Mouse (Mus musculus): ENCODE data around the gene Csf3. TPM values are rescaled to one million over a fixed set of nuclear protein-coding genes. Genes with fewer than 3 reads are reported as not detected.

Csf3 gene
- total and polyA plus RNA-seq, 3 experiments = 0.21 TPM; not detected in 2

GRCm38 (mm10) chr11:98708282-98708956, 7.4 kb downstream of the Csf3 start:
- in situ Hi-C loops (cut with MboI; ENCODE audit: low pct_ligation_motif_present, low pct_unique_long_range_greater_than_20kb, low sequenced_read_pairs) (no loop called here), dilution Hi-C loops (cut with MboI; ENCODE audit: extremely low pct_ligation_motif_present, extremely low pct_unique_long_range_greater_than_20kb, low sequenced_read_pairs) (no loop called here)
- H3K4me3 ChIP-seq (replicated peaks in 1 of 3; ENCODE audit: low read depth in 2 of 3, low read length in 2 of 3, poor library complexity in 1 of 3) = no peak overlapping the region
- no peak for DNase-seq (ENCODE audit: extremely low read depth)
- no peak overlapping the region for H3K27ac ChIP-seq (ENCODE audit: insufficient read depth, low read depth)
- H3K79me2 ChIP-seq (replicated peaks; ENCODE audit: control insufficient read depth, extremely low read depth, insufficient read depth, poor library complexity, severe bottlenecking) = no peaks in the 10 kb centered on the region
- peaks cover 5 to 21% of the 10 kb centered on the region in 2 experiments for H3K4me1 ChIP-seq (ENCODE audit: control insufficient read depth in 1 of 2, insufficient read depth in 2 of 2)
- no peaks in the 10 kb centered on the region for H3K27me3 ChIP-seq (replicated peaks)
- TF ChIP-seq USF2 (conservative IDR thresholded peaks at IDR 0.05; ENCODE audit: low read depth, low read length) (no peak), POLR2AphosphoS2 (IDR thresholded peaks at IDR 0.05; ENCODE audit: low read depth, low read length) (no peak), BHLHE40 (IDR thresholded peaks at IDR 0.05; ENCODE audit: low read depth, low read length) (no peak), HCFC1 (IDR thresholded peaks at IDR 0.05; ENCODE audit: low read depth, low read length) (no peak), ZMIZ1 (IDR thresholded peaks at IDR 0.05; ENCODE audit: low read depth, low read length) (no peak), CHD1 (IDR thresholded peaks at IDR 0.05; ENCODE audit: low read depth, low read length) (no peak)
- no peak overlapping the region for H3K4me2 ChIP-seq (ENCODE audit: insufficient read depth, low read depth, poor library complexity, severe bottlenecking)
- H3K9ac ChIP-seq (ENCODE audit: insufficient read depth, low read depth) = no peak overlapping the region
- H3K9me3 ChIP-seq (replicated peaks; ENCODE audit: low read length) = no peaks in the 10 kb centered on the region
- H3K36me3 ChIP-seq (replicated peaks in 1 of 2; ENCODE audit: control insufficient read depth in 1 of 2, insufficient read depth in 1 of 2, low read length in 1 of 2) = peaks cover 80 to 96% of the 10 kb centered on the region in 2 experiments

GRCm38 (mm10) chr11:98709001-98709741, 8.1 kb downstream of the Csf3 start:
- H3K27ac ChIP-seq (ENCODE audit: insufficient read depth, low read depth) = no peak overlapping the region

GRCm38 (mm10) chr11:98710416-98711045, 9.5 kb downstream of the Csf3 start:
- dilution Hi-C loops (cut with MboI; ENCODE audit: extremely low pct_ligation_motif_present, extremely low pct_unique_long_range_greater_than_20kb, low sequenced_read_pairs) = no loop called here
- no peak overlapping the region for H3K4me2 ChIP-seq (ENCODE audit: insufficient read depth, low read depth, poor library complexity, severe bottlenecking)
- no peaks in the 10 kb centered on the region for H3K27me3 ChIP-seq (replicated peaks)

More at GRCm38 (mm10) chr11:98709001-98709741, 8.1 kb downstream of the Csf3 start:
- Histone ChIP-seq H3K4me2 (ENCODE audit: insufficient read depth, low read depth, poor library complexity, severe bottlenecking) (no peak overlapping the region), H3K79me2 (replicated peaks; ENCODE audit: control insufficient read depth, extremely low read depth, insufficient read depth, poor library complexity, severe bottlenecking) (no peaks in the 10 kb centered on the region), H3K4me1 (ENCODE audit: control insufficient read depth in 1 of 2, insufficient read depth in 2 of 2) (peaks cover 5 to 21% of the 10 kb centered on the region in 2 experiments), H3K9ac (ENCODE audit: insufficient read depth, low read depth) (no peak overlapping the region), H3K9me3 (replicated peaks; ENCODE audit: low read length) (no peaks in the 10 kb centered on the region), H3K4me3 (replicated peaks in 1 of 3; ENCODE audit: low read depth in 2 of 3, low read length in 2 of 3, poor library complexity in 1 of 3) (no peak overlapping the region), H3K36me3 (replicated peaks in 1 of 2; ENCODE audit: control insufficient read depth in 1 of 2, insufficient read depth in 1 of 2, low read length in 1 of 2) (peaks cover 85 to 96% of the 10 kb centered on the region in 2 experiments), H3K27me3 (replicated peaks) (no peaks in the 10 kb centered on the region)
- dilution Hi-C loops (cut with MboI; ENCODE audit: extremely low pct_ligation_motif_present, extremely low pct_unique_long_range_greater_than_20kb, low sequenced_read_pairs) (no loop called here), in situ Hi-C loops (cut with MboI; ENCODE audit: low pct_ligation_motif_present, low pct_unique_long_range_greater_than_20kb, low sequenced_read_pairs) (no loop called here)
- TF ChIP-seq ETS1 (conservative IDR thresholded peaks at IDR 0.05; ENCODE audit: low read depth, low read length) (0 out of 2 replicates have a peak, but pooled peaks have one; percentile 11), HCFC1 (IDR thresholded peaks at IDR 0.05; ENCODE audit: low read depth, low read length) (no peak), MAFK (IDR thresholded peaks at IDR 0.05; ENCODE audit: insufficient replicate concordance, low read length) (0 out of 2 replicates have a peak, but pooled peaks have one; percentile 14), SMC3 (IDR thresholded peaks at IDR 0.05; ENCODE audit: low read depth, low read length) (no peak), CHD1 (IDR thresholded peaks at IDR 0.05; ENCODE audit: low read depth, low read length) (no peak), TCF12 (IDR thresholded peaks at IDR 0.05; ENCODE audit: low read depth, low read length) (no peak), IRF4 (IDR thresholded peaks at IDR 0.05; ENCODE audit: low read depth, low read length) (0 out of 2 replicates have a peak, but pooled peaks have one; percentile 16)
- DNase-seq (ENCODE audit: extremely low read depth) = no peak

More at GRCm38 (mm10) chr11:98710416-98711045, 9.5 kb downstream of the Csf3 start:
- TF ChIP-seq MYC (IDR thresholded peaks at IDR 0.05; ENCODE audit: low read depth, low read length) = peak; percentile 69; the same call in 1 of the 2 replicates
- no peak for TF ChIP-seq BHLHE40 (IDR thresholded peaks at IDR 0.05; ENCODE audit: low read depth, low read length)
- TF ChIP-seq IRF4 (IDR thresholded peaks at IDR 0.05; ENCODE audit: low read depth, low read length) = no peak
- TF ChIP-seq JUND (conservative IDR thresholded peaks at IDR 0.05; ENCODE audit: low read depth, low read length) = 0 out of 2 replicates have a peak, but pooled peaks have one; percentile 34
- peak; percentile 47 for TF ChIP-seq RAD21 (IDR thresholded peaks at IDR 0.05; ENCODE audit: low read depth, low read length)
- peak; percentile 91 to 98 for TF ChIP-seq CTCF (conservative IDR thresholded peaks at IDR 0.05 in 1 of 2, IDR thresholded peaks at IDR 0.05 in 1 of 2; ENCODE audit: low read depth in 2 of 2, low read length in 2 of 2)
- TF ChIP-seq SMC3 (IDR thresholded peaks at IDR 0.05; ENCODE audit: low read depth, low read length) = peak; percentile 68
- Histone ChIP-seq H3K4me3 (replicated peaks in 1 of 3; ENCODE audit: low read depth in 2 of 3, low read length in 2 of 3, poor library complexity in 1 of 3) (no peak overlapping the region), H3K36me3 (replicated peaks in 1 of 2; ENCODE audit: control insufficient read depth in 1 of 2, insufficient read depth in 1 of 2, low read length in 1 of 2) (peaks cover 85 to 96% of the 10 kb centered on the region in 2 experiments), H3K79me2 (replicated peaks; ENCODE audit: control insufficient read depth, extremely low read depth, insufficient read depth, poor library complexity, severe bottlenecking) (no peaks in the 10 kb centered on the region), H3K9me3 (replicated peaks; ENCODE audit: low read length) (no peaks in the 10 kb centered on the region), H3K9ac (ENCODE audit: insufficient read depth, low read depth) (no peak overlapping the region), H3K27ac (ENCODE audit: insufficient read depth, low read depth) (no peak overlapping the region), H3K4me1 (ENCODE audit: control insufficient read depth in 1 of 2, insufficient read depth in 2 of 2) (peaks cover 5 to 21% of the 10 kb centered on the region in 2 experiments)
- peak; percentile 84 for DNase-seq (ENCODE audit: extremely low read depth)
- in situ Hi-C loops (cut with MboI; ENCODE audit: low pct_ligation_motif_present, low pct_unique_long_range_greater_than_20kb, low sequenced_read_pairs) = no loop called here
